ENCODE assay signal across 8 mouse cellular contexts in the genomic region with DNA sequence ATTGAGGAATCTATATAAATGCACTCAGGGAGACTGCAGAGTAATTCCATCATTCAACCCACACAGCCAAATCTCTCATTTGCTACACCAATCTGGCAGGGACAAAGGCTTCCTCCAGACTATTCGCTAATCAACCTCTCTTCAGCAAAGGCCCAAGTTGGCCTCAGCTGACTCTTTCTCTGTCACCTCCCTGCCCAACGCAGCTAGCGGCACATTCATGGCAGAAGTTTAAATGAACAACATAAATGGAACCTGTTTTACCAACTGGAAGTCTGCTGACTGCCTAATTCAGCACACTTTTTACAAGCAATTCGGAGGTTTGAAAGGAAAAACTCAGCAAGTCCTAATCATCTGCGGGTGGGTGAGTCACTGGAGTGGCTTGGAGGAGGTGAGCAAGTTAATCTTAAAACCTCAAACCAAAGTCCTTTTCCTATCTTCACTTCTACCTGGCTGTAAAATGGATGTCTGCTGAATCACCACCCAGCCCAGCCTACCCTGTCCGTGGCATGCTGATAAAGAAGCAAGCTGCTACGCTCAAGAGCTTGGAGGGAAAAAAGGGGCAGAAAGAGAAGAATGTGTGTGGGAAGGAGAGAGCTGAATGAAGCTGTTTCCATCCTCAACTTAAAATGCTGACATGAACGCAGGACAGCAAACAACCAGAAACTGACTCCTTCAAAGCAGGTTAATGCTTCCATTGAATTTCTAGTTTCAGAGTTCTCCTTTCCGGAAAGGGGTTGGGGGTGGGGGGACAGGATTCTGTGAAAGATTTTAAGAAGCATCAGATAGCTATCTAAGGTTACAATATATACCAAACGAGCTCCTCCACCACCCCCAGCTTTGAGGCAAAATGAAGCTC.
DNase-seq lines count a peak whose midpoint lies in the region; ATAC-seq lines count a peak whose summit lies in the region.

No protein-coding gene starts in this region.

- DNase-seq in left cerebral cortex, postnatal 36 days (ENCODE audit: low spot score in 2 of 2) = peak; percentile 3 to 5
- DNase-seq in left cerebral cortex, postnatal 14 days (ENCODE audit: low spot score in 2 of 2) = no peak
- DNase-seq in cerebellum, adult 9-11 months = peak; percentile 18
- peak; percentile 50 for DNase-seq in forebrain, embryonic 14.5 days (ENCODE audit: low spot score)
- peak; percentile 7 for DNase-seq in kidney, postnatal 14 days
- DNase-seq in thymus, postnatal 25 days = no peak
- no peak for DNase-seq in adrenal gland, adult 8-10 months

- peak overlapping the region; percentile 85 for H3K27ac ChIP-seq in forebrain, embryonic 14.5 days (ENCODE audit: low read depth, low read length)
- H3K27ac ChIP-seq in neural tube, embryonic 12.5 days = 0 out of 2 replicates have a peak overlapping the region, but pooled peaks have one; percentile 64

- peak overlapping the region; percentile 33 for H3K4me3 ChIP-seq in forebrain, embryonic 14.5 days (ENCODE audit: low read depth, low read length)
- H3K4me3 ChIP-seq in neural tube, embryonic 12.5 days = peak overlapping the region; percentile 36

- 37% methylated on average over 10 of the region's 10 CpGs for WGBS in forebrain, embryonic 14.5 days
- 35% methylated on average over 10 of the region's 10 CpGs for WGBS in neural tube, embryonic 12.5 days

- peaks cover 4% of the 10 kb centered on the region; the same call in 1 of the 2 replicates for H3K36me3 ChIP-seq in forebrain, embryonic 14.5 days (ENCODE audit: control insufficient read depth, insufficient read depth, low read length)
- H3K36me3 ChIP-seq in neural tube, embryonic 12.5 days = peaks cover 5% of the 10 kb centered on the region; the same call in 1 of the 2 replicates

- peak; percentile 57 for ATAC-seq in forebrain, embryonic 14.5 days
- peak; percentile 64; the same call in 1 of the 2 replicates for ATAC-seq in neural tube, embryonic 12.5 days (ENCODE audit: low FRiP score, low read depth)

- no peaks in the 10 kb centered on the region for H3K4me1 ChIP-seq in forebrain, embryonic 14.5 days (ENCODE audit: control insufficient read depth, insufficient read depth, low read length)
- H3K4me1 ChIP-seq in neural tube, embryonic 12.5 days = no peaks in the 10 kb centered on the region

- intact Hi-C loops in left cerebral cortex, postnatal 36 days (cut with DNase I) = loop anchor here (5.0 kb wide), 1 partner anchor 130 kb away; the partner anchor contains the start of gene Clcn5
- intact Hi-C loops in left cerebral cortex, postnatal 14 days (cut with DNase I) = loop anchor here (5.0 kb wide), 1 partner anchor 130 kb away; the partner anchor contains the start of gene Clcn5

- no peaks in the 10 kb centered on the region for H3K27me3 ChIP-seq in forebrain, embryonic 14.5 days (replicated peaks; ENCODE audit: control insufficient read depth, insufficient read depth, low read length)
- no peaks in the 10 kb centered on the region for H3K27me3 ChIP-seq in neural tube, embryonic 12.5 days (replicated peaks)

- H3K9me3 ChIP-seq in forebrain, embryonic 14.5 days (replicated peaks; ENCODE audit: control insufficient read depth, low read length) = no peaks in the 10 kb centered on the region
- H3K9me3 ChIP-seq in neural tube, embryonic 12.5 days = no peaks in the 10 kb centered on the region

- H3K9ac ChIP-seq in forebrain, embryonic 14.5 days (ENCODE audit: low read length) = peak overlapping the region; percentile 62
- H3K9ac ChIP-seq in neural tube, embryonic 12.5 days = peak overlapping the region; percentile 53

- peak overlapping the region; percentile 49 for H3K4me2 ChIP-seq in forebrain, embryonic 14.5 days (ENCODE audit: low read length)
- H3K4me2 ChIP-seq in neural tube, embryonic 12.5 days (replicated peaks) = peak overlapping the region; percentile 56

Comparison
In these comparisons a context has a peak if more than half of its experiments do, and no peak if none do; other contexts are left out.
1. DNase-seq: peak in left cerebral cortex, postnatal 36 days (2 of 2), cerebellum, adult 9-11 months (single experiment), forebrain, embryonic 14.5 days (single experiment) and kidney, postnatal 14 days (single experiment); none in left cerebral cortex, postnatal 14 days (0 of 2), thymus, postnatal 25 days (single experiment) and adrenal gland, adult 8-10 months (single experiment).